Mouse (Mus musculus): Measurements from ENCODE around the gene Ndc1.
"Not testable (repeated sequence)": the region's sequence is repeated elsewhere in the genome, so short reads cannot be mapped to it uniquely, and the experiment has no call there.

The Ndc1 gene

DNA sequence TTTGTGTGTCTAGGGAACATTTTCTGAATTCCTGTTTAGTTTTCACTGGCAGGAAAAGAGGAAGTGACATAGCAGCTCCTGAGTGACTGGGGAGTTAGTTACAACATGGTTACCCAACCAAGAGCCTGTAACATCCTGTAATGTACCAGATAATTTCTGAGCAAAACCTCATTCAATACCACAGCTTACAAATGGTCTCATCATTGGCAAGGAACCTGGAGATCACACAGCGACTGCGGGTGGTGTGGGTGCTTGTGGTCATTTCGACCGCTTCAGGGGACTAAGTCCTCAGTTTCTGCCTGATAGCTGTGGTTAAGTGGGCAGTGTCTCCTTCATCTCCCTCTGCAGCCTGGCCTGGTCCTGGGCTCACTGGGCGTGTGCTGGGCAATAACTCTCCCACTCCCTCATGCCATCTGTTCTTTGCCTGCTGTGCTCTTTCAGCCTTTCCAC is 3.4 kb upstream of the Ndc1 start:
- no peak for DNase-seq (ENCODE audit: low spot score)

- not testable (repeated sequence) for DNase-seq (ENCODE audit: low spot score)
Measured at GRCm38 (mm10) chr4:107366408-107366807, 1.2 kb upstream of the Ndc1 start.

DNA sequence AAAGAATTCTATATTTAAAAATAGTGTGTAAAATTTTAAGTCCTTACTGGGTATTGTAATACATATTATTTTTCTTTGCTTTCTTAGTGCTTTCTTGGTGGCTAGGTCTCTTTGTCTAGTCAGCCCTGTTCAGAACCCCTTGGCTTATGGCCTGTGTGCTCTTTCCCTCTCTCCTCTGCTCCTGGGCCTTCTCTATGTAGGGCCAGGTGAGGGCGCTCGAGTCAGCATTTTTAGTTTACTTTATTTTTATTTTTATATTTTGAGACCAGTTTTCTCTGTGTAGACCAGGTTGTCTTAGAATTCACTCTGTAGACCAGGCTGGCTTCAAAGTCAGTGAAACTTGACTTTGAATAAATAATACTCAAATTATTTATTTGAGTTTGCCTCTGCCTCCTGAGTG is 4.7 kb downstream of the Ndc1 start:
- no peak for DNase-seq (ENCODE audit: low spot score)

- no peak for DNase-seq (ENCODE audit: low spot score)
Measured at GRCm38 (mm10) chr4:107374677-107375076, 7.1 kb downstream of the Ndc1 start.

DNA sequence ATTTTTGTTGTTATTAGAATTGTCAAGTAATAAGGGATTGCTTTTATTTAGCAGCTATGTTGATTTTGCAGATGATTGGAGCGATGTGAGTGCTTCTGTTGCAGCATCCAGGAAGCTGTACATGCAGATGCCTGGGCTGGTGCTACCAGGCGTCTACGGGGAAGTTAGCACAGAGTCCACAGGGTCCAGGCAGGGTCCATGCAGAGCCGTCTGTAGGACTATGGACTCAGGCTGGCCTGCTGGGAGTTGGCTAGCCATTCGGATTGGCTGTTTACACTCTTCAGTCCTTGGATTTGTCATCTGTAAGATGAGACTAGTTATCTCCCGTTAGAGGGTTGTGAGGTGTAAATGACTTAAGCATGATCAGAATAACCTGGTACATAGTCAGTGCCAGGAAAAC is 11.4 kb downstream of the Ndc1 start:
- no peak for DNase-seq (ENCODE audit: low spot score)

GRCm38 (mm10) chr4:107380871-107381270 is 13.3 kb downstream of the Ndc1 start:
- no peak for DNase-seq (ENCODE audit: low spot score)

- peak; percentile 3 for DNase-seq (ENCODE audit: low spot score)
Measured at GRCm38 (mm10) chr4:107387038-107387437, 19.5 kb downstream of the Ndc1 start.

- no peak for DNase-seq (ENCODE audit: low spot score)
Measured at GRCm38 (mm10) chr4:107387465-107387864, 19.9 kb downstream of the Ndc1 start.

DNA sequence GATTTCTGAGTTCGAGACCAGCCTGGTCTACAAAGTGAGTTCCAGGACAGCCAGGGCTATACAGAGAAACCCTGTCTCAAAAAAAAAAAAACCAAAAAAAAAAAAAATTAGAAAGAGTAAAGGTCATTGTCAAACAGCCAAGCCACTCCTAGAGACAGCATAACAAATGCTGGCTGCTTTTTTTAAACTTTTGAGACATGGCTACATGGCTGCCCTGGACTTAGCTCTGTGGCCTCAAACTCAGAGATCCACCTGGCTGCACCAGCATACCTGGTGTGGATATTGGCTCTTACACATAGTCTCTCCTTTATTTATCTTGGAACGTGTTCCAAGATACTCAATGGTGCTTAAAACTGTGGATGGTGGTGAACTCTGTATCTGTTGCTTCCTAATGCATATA is 20.7 kb downstream of the Ndc1 start:
- no peak for DNase-seq (ENCODE audit: low spot score)

DNA sequence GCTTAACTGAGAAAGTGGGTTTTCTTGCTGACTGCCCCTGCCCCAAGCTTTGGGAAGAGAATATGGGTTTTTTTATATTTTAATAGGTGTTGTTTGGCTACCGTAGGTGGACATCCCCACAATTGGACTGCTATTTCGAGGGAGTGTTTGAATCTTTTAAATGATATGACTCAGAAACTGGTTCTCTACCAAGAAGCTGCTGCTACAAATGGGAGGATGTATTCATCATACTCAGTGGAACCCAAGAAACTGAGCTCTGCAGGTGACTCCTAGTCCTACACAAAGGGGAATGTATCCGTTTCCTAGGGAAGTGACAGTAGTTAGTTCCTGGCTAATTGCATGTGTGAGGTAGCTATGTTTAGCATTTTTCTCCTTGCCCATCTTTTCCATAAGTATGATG is 21.8 kb downstream of the Ndc1 start:
- no peak for DNase-seq (ENCODE audit: low spot score)

- no peak for DNase-seq (ENCODE audit: low spot score)
Measured at GRCm38 (mm10) chr4:107393771-107394170, 26.2 kb downstream of the Ndc1 start.

DNA sequence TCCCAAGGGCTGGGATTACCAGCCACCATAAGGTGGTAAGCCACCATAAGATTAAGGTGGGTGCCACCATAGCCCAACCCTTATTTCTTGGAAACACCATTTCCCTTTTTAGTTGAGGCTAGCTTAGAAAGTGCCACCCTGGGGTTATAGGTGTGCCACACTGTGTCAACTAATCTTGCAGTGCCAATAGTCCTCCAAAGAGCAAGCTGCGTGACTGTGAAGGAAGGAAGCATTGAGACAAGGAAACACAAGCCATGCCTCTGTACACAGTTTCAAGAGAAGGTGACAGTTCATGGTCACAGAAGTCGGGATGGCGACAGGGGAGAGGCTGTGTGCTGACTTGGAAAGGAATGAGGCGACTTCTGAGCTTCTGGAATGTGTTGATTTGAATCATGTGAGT is 52.6 kb downstream of the Ndc1 start:
- DNase-seq (ENCODE audit: low spot score): no peak

DNA sequence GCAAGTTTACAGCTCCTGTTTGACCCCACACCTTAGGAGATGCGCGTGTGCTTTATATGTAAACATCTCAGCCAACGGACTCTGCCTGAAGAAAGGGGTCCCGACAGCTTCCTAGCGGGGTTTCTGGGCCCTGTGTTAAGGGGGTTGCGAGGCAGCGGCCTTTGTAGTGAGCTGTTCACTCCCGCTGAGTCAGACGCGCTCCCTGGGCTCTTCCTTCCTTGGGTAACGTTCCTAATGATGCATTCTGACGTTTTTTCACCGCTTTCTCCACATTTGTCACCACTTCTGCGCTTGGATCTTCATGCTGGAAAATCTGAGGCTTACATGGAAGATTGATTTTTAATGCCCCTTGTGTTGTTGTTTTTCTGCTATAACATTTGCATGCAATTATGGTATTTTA is 54.1 kb downstream of the Ndc1 start:
- no peak for DNase-seq (ENCODE audit: low spot score)

GRCm38 (mm10) chr4:107422176-107422575 is 54.6 kb downstream of the Ndc1 start:
- peak; percentile 43 for DNase-seq (ENCODE audit: low spot score)

GRCm38 (mm10) chr4:107425616-107426015 is 58.0 kb downstream of the Ndc1 start:
- DNase-seq (ENCODE audit: low spot score): no peak

GRCm38 (mm10) chr4:107426631-107427030 is 59.0 kb downstream of the Ndc1 start:
- no peak for DNase-seq (ENCODE audit: low spot score)

GRCm38 (mm10) chr4:107432717-107433116 is 65.1 kb downstream of the Ndc1 start:
- no peak for DNase-seq (ENCODE audit: low spot score)

GRCm38 (mm10) chr4:107433998-107434355 is 66.4 kb downstream of the Ndc1 start:
- no peak for DNase-seq (ENCODE audit: low spot score)

GRCm38 (mm10) chr4:107434356-107435237 is 67.0 kb downstream of the Ndc1 start, which contains the start of gene Glis1:
TSS of gene Glis1 (plus strand) at chr4:107434591.
- peak; percentile 56 for DNase-seq (ENCODE audit: low spot score)

- no peak for DNase-seq (ENCODE audit: low spot score)
Measured at GRCm38 (mm10) chr4:107435238-107435946, 67.8 kb downstream of the Ndc1 start.

- DNase-seq (ENCODE audit: low spot score): no peak
Measured at GRCm38 (mm10) chr4:107436476-107436875, 68.9 kb downstream of the Ndc1 start.

DNA sequence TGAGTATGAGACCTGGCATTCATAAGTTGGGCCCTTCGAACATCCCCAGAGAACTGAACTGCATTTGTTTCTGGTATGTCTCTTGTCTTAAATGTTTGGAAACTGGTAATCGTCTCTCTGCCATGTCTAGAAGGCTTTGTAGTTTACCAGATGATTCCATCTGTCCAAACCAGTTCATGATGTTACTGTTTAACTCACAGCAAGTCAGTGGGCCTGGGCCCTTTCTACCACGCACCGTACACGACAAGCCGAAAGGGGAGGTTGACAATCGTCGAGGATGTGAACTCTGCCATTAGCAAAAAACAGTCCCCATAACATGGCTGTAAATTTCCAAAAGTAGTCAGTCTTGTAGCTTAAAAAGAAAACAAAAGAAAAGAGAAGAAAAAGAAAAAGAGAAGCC is 71.2 kb downstream of the Ndc1 start:
- no peak for DNase-seq (ENCODE audit: low spot score)

GRCm38 (mm10) chr4:107440306-107440705 is 72.7 kb downstream of the Ndc1 start:
- DNase-seq (ENCODE audit: low spot score): no peak
